Mouse (Mus musculus) hindbrain, embryonic 16.5 days (tissue): ENCODE measurements around the gene Rnaseh2b. TPM values are rescaled to one million over a fixed set of nuclear protein-coding genes. Genes with fewer than 3 reads are reported as not detected.

ENCODE experiments used
- ATAC-seq: fragments of 200-750 bp; cut with Nextera tagmentation; 2 replicates; pipeline ENCODE4 v1.8.0; 2017; ENCODE audit warnings: moderate TSS enrichment, moderate library complexity
- H3K27ac ChIP-seq: fragments of 300-500 bp; sonication (generic); 2 replicates; pipeline ENCODE4 v1.5.1; 2014; ENCODE audit warnings: low read depth, mild to moderate bottlenecking, control low read depth, low read length, moderate library complexity
- H3K27me3 ChIP-seq: fragments of 300-500 bp; sonication (generic); replicated peaks from 2 replicates; pipeline ENCODE4 v1.6.1; 2014; ENCODE audit warnings: low read length; ENCODE audit not compliant: control insufficient read depth, insufficient read depth
- H3K36me3 ChIP-seq: fragments of 300-500 bp; sonication (generic); 2 replicates; pipeline ENCODE4 v1.6.1; 2014; ENCODE audit warnings: mild to moderate bottlenecking, low read length, moderate library complexity, mixed read lengths; ENCODE audit not compliant: control insufficient read depth, insufficient read depth
- H3K4me1 ChIP-seq: fragments of 300-500 bp; sonication (generic); 2 replicates; pipeline ENCODE4 v1.6.1; 2014; ENCODE audit warnings: low read depth, low read length; ENCODE audit not compliant: control insufficient read depth, insufficient read depth
- H3K4me2 ChIP-seq: fragments of 300-500 bp; sonication (generic); 2 replicates; pipeline ENCODE4 v1.6.1; 2014; ENCODE audit warnings: mild to moderate bottlenecking, low read length, control low read depth, moderate library complexity
- H3K4me3 ChIP-seq: fragments of 300-500 bp; sonication (generic); 2 replicates; pipeline ENCODE4 v1.5.1; 2014; ENCODE audit warnings: mild to moderate bottlenecking, low read length, control low read depth, moderate library complexity
- H3K9ac ChIP-seq: fragments of 300-500 bp; sonication (generic); 2 replicates; pipeline ENCODE4 v1.6.1; 2014; ENCODE audit warnings: low read depth, mild to moderate bottlenecking, control low read depth, low read length, moderate library complexity
- H3K9me3 ChIP-seq: fragments of 300-500 bp; sonication (generic); 2 replicates; pipeline ENCODE4 v1.6.1; 2014; ENCODE audit warnings: mild to moderate bottlenecking, low read length, moderate library complexity; ENCODE audit not compliant: control insufficient read depth
- WGBS: fragments of 180-500 bp; shearing (Covaris S2); extraction: QIAGEN DNeasy Blood & Tissue Kit; methylation state at CpG from one replicate; pipeline ENCODE4 v1.1.7; 2014; 5-methylcytosine and 5-hydroxymethylcytosine counted together
- polyA plus RNA-seq: library from polyadenylated mRNA; unstranded; fragments of >200 nt; fragmentation: Nextera tagmentation; extraction: Ambion mirVana; gene quantifications from 2 replicates; pipeline ENCODE4 v1.2.1, GENCODE M21; 2015

Rnaseh2b gene
- polyA plus RNA-seq, 1 experiment from 2014 or later: 28.9 TPM

DNA sequence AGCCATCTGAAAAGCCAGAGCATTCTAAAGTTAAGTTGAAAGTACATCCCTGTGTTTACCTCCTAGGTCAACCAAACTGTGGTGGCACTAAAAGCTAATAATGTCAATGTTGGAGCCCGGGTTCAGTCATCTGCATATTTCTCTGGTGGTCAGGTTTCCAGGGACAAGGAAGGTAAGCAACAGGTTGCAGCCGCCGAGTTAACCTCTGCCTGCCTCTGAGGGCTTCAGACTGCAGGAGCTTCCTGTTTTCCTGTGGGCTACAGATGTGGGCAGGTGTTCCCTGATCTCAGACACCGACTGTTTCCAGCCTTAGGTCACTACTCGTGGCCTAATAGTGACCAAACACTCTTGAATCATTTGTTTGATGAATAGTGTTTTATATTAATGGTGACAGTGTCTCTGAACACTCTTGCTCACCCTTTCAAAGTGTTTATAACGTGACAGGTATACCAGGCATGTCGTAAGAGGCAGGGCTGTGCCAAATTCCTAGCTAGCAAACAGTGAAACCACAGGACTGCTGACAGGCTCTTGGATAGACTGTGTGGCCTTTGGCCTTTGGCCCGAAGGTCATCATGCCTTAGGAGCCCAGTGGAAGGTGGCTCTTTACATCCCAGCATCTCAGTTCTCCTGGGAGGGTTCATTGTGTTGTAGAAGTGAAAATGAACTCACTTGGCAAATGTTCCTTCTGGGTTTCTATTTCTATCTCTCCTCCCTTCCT, 69.0 kb downstream of the Rnaseh2b start:
- no peak for ATAC-seq
- 86% methylated on average over 8 of the region's 8 CpGs for WGBS
- no peaks in the 10 kb centered on the region for H3K27me3 ChIP-seq
- H3K36me3 ChIP-seq: no peaks in the 10 kb centered on the region; the same call in 1 of the 2 replicates
- no peak overlapping the region for H3K4me3 ChIP-seq
- H3K4me2 ChIP-seq: no peak overlapping the region
- H3K4me1 ChIP-seq: no peaks in the 10 kb centered on the region
- no peak overlapping the region for H3K9ac ChIP-seq
- H3K27ac ChIP-seq: no peak overlapping the region
- no peaks in the 10 kb centered on the region for H3K9me3 ChIP-seq

GRCm38 (mm10) chr14:62363774-62364173, 71.4 kb downstream of the Rnaseh2b start:
- H3K9me3 ChIP-seq: no peaks in the 10 kb centered on the region
- no peak overlapping the region for H3K9ac ChIP-seq
- no peak for ATAC-seq
- WGBS: 97% methylated on average over 2 of the region's 2 CpGs
- H3K4me1 ChIP-seq: no peaks in the 10 kb centered on the region
- no peak overlapping the region for H3K27ac ChIP-seq
- no peaks in the 10 kb centered on the region for H3K27me3 ChIP-seq
- H3K4me2 ChIP-seq: no peak overlapping the region
- H3K36me3 ChIP-seq: peaks cover 3% of the 10 kb centered on the region; the same call in 1 of the 2 replicates
- H3K4me3 ChIP-seq: no peak overlapping the region

- H3K27me3 ChIP-seq: no peaks in the 10 kb centered on the region
- no peak overlapping the region for H3K4me3 ChIP-seq
- no peaks in the 10 kb centered on the region for H3K9me3 ChIP-seq
- no peak overlapping the region for H3K4me2 ChIP-seq
- no peak overlapping the region for H3K27ac ChIP-seq
- no peak for ATAC-seq
- H3K4me1 ChIP-seq: no peaks in the 10 kb centered on the region
- WGBS: 81% methylated on average over 6 of the region's 6 CpGs
- peaks cover 3% of the 10 kb centered on the region; the same call in 1 of the 2 replicates for H3K36me3 ChIP-seq
- no peak overlapping the region for H3K9ac ChIP-seq
Measured at GRCm38 (mm10) chr14:62370819-62371218, 78.4 kb downstream of the Rnaseh2b start.

DNA sequence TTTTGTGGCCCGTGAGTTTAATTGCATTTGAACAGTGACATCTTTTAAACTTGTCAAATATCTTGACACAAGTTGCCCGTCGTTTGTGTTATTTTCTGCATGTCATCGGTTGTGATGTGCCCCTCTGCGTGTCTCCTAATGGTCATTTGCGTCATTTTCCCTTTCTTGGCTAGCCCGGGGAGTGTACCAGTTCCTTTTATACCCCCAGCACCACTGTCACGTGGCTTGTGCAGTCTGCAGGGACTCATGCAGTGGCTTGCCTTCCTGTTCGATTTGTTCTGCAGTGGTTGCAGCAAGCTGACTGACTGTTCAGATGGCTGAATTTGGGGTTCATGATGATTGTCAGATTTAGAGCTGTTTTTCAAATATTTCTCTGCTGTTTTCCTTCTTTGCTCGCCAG, 81.6 kb downstream of the Rnaseh2b start:
- Histone ChIP-seq H3K4me2 (no peak overlapping the region), H3K36me3 (no peaks in the 10 kb centered on the region), H3K9me3 (no peaks in the 10 kb centered on the region), H3K4me1 (no peaks in the 10 kb centered on the region), H3K9ac (no peak overlapping the region), H3K27me3 (no peaks in the 10 kb centered on the region), H3K27ac (no peak overlapping the region), H3K4me3 (no peak overlapping the region)
- WGBS: 81% methylated on average over 10 of the region's 10 CpGs
- no peak for ATAC-seq

DNA sequence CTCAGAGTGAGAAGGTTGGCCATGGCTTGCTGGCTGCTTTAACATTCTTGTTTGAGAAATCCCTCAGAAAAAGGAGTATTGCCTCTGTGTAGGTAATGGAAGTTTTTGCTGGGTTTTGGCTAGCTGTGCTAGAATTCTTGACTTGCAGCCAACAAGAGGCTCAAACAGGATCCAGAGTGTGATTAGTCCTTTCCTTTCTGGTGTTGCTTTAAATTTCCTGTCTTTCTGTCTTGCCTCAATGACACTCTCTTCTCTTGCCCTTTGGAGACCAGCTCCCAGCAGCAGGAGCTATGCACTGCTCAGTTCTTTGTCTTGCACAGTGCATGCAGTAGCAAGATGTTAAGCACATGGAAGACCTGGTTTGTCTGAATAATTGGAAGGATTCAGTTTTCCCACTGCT, 83.3 kb downstream of the Rnaseh2b start:
- H3K27ac ChIP-seq: no peak overlapping the region
- no peak overlapping the region for H3K4me3 ChIP-seq
- no peak overlapping the region for H3K4me2 ChIP-seq
- H3K9me3 ChIP-seq: no peaks in the 10 kb centered on the region
- H3K9ac ChIP-seq: no peak overlapping the region
- no peak for ATAC-seq
- no peaks in the 10 kb centered on the region for H3K4me1 ChIP-seq
- no peaks in the 10 kb centered on the region for H3K27me3 ChIP-seq
- H3K36me3 ChIP-seq: no peaks in the 10 kb centered on the region

GRCm38 (mm10) chr14:62376115-62376514, 83.7 kb downstream of the Rnaseh2b start:
- no peak overlapping the region for H3K4me3 ChIP-seq
- no peak overlapping the region for H3K9ac ChIP-seq
- H3K36me3 ChIP-seq: no peaks in the 10 kb centered on the region
- no peak overlapping the region for H3K27ac ChIP-seq
- no peak for ATAC-seq
- H3K4me2 ChIP-seq: no peak overlapping the region
- H3K4me1 ChIP-seq: no peaks in the 10 kb centered on the region
- H3K27me3 ChIP-seq: no peaks in the 10 kb centered on the region
- 89% methylated on average over 2 of the region's 2 CpGs for WGBS
- no peaks in the 10 kb centered on the region for H3K9me3 ChIP-seq

DNA sequence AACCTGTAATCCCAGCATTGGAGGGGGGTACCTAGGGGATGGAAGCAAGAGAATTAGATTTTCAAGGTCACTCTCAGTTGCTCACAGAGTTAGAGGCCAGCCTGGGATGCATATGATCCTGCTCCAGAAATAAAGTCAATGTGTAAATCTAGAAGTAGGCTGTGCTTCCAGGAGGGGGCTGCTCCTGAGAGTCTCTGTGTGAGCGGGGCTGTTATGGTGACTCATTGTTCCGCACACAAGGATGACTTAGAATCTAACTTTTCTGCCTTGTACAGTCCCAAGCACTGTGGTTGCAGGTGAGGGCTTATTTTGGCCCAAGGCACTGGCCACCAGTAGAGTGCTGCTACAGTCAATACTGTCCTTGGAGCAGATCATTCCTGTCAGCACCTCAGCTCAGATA, 87.0 kb downstream of the Rnaseh2b start:
- H3K36me3 ChIP-seq: no peaks in the 10 kb centered on the region
- H3K4me1 ChIP-seq: no peaks in the 10 kb centered on the region
- ATAC-seq: no peak
- WGBS: 90% methylated on average over 2 of the region's 2 CpGs
- H3K4me2 ChIP-seq: no peak overlapping the region
- no peaks in the 10 kb centered on the region for H3K27me3 ChIP-seq
- H3K4me3 ChIP-seq: no peak overlapping the region
- no peaks in the 10 kb centered on the region for H3K9me3 ChIP-seq
- H3K27ac ChIP-seq: no peak overlapping the region
- no peak overlapping the region for H3K9ac ChIP-seq

- no peak for ATAC-seq
- H3K9me3 ChIP-seq: no peaks in the 10 kb centered on the region
- no peak overlapping the region for H3K4me3 ChIP-seq
- no peaks in the 10 kb centered on the region for H3K36me3 ChIP-seq
- 68% methylated on average over 6 of the region's 6 CpGs for WGBS
- no peak overlapping the region for H3K9ac ChIP-seq
- H3K4me2 ChIP-seq: no peak overlapping the region
- H3K27ac ChIP-seq: no peak overlapping the region
- H3K27me3 ChIP-seq: no peaks in the 10 kb centered on the region
- no peaks in the 10 kb centered on the region for H3K4me1 ChIP-seq
Measured at GRCm38 (mm10) chr14:62380606-62381005, 88.2 kb downstream of the Rnaseh2b start.

DNA sequence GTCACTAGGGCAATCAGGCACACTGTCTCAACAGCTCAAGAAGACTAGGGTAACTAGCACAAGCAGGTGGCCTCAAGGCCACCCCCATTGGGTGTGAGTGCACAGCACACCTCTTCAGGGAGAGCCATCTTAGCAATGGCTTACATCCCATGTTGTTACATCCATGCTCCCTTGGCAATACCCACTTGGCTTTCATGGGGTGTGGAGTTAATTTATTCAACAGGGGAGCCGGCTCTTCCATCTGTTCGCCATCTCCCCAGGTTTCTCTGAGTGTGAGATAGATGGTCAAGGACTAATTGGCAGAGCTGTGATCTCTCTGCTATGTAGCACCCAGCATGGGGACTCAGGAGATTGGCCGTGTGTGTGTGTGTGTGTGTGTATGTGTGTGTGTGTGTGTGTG, 90.7 kb downstream of the Rnaseh2b start:
- Histone ChIP-seq H3K9me3 (no peaks in the 10 kb centered on the region), H3K27ac (no peak overlapping the region), H3K9ac (no peak overlapping the region), H3K4me1 (no peaks in the 10 kb centered on the region), H3K4me2 (no peak overlapping the region), H3K36me3 (no peaks in the 10 kb centered on the region), H3K27me3 (no peaks in the 10 kb centered on the region), H3K4me3 (no peak overlapping the region)
- ATAC-seq: no peak
- WGBS: 78% methylated on average over 3 of the region's 3 CpGs
